Mouse (Mus musculus) forebrain, embryonic 15.5 days (tissue): ENCODE data around the gene Fam53b. TPM values are rescaled to one million over a fixed set of nuclear protein-coding genes. Genes with fewer than 3 reads are reported as not detected.

Source experiments
- ATAC-seq: fragments of 200-750 bp; cut with Nextera tagmentation; replicated peaks from 2 replicates; pipeline ENCODE4 v1.8.0; 2017; ENCODE audit warnings: mild to moderate bottlenecking, moderate TSS enrichment, moderate library complexity
- H3K27ac ChIP-seq: fragments of 300-500 bp; sonication (generic); replicated peaks from 2 replicates; pipeline ENCODE4 v1.5.1; 2015; ENCODE audit warnings: mild to moderate bottlenecking, inconsistent platforms
- H3K27me3 ChIP-seq: fragments of 300-500 bp; sonication (generic); 2 replicates; pipeline ENCODE4 v1.6.1; 2015; ENCODE audit warnings: inconsistent platforms
- H3K36me3 ChIP-seq: fragments of 300-500 bp; sonication (generic); 2 replicates; pipeline ENCODE4 v1.6.1; 2015; ENCODE audit warnings: mild to moderate bottlenecking, inconsistent platforms
- H3K4me1 ChIP-seq: fragments of 300-500 bp; sonication (generic); 2 replicates; pipeline ENCODE4 v1.6.1; 2015; ENCODE audit warnings: inconsistent platforms
- H3K4me2 ChIP-seq: fragments of 300-500 bp; sonication (generic); replicated peaks from 2 replicates; pipeline ENCODE4 v1.6.1; 2015; ENCODE audit warnings: mild to moderate bottlenecking, inconsistent platforms
- H3K4me3 ChIP-seq: fragments of 300-500 bp; sonication (generic); 2 replicates; pipeline ENCODE4 v1.5.1; 2015; ENCODE audit warnings: mild to moderate bottlenecking, inconsistent platforms
- H3K9ac ChIP-seq: fragments of 300-500 bp; sonication (generic); replicated peaks from 2 replicates; pipeline ENCODE4 v1.6.1; 2015; ENCODE audit warnings: mild to moderate bottlenecking, inconsistent platforms
- H3K9me3 ChIP-seq: fragments of 300-500 bp; sonication (generic); 2 replicates; pipeline ENCODE4 v1.6.1; 2016; ENCODE audit warnings: inconsistent platforms
- WGBS: fragments of 180-500 bp; shearing (Covaris S2); methylation state at CpG from one replicate; pipeline ENCODE4 v1.1.7; 2015; ENCODE audit warnings: mixed read lengths; 5-methylcytosine and 5-hydroxymethylcytosine counted together
- polyA plus RNA-seq: library from polyadenylated mRNA; unstranded; fragments of >200 nt; fragmentation: Nextera tagmentation; extraction: Ambion mirVana; gene quantifications from 2 replicates; pipeline ENCODE4 v1.2.1, GENCODE M21; 2015

Gene Fam53b
- polyA plus RNA-seq, 1 experiment from 2014 or later = 27.8 TPM

DNA sequence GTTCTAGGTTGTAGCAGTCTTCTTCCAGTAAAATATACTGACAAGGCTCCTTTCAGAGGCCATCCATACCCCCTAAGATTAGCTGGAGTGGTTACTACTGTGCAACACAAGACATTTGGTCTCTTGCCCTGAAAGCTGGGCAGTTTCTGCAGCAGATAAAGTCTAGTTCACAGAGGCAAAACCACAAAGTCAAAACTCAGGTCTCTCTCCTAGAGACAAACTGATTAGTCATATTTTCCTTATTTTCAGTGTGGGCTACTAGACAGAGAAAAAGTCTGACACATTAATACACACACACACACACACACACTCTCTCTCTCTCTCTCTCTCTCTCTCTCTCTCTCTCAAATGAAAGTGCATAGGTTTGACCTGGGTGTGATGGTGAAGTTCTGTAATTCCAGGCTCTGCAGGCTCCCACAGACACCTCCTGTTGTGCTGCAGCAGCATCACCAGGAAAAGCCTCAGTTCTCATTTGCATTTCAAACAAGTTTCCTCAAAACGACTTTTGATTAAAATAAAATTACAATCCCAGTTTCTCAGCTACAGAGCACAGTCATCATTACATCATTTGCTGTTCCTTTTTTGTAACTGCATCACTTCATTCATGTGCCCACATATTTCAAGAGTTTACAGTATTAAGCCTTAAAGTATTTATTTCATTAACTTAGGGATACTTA, 10.8 kb upstream of the Fam53b start:
- Histone ChIP-seq H3K27me3 (no peaks in the 10 kb centered on the region), H3K4me3 (no peak overlapping the region), H3K9me3 (no peaks in the 10 kb centered on the region), H3K9ac (no peak overlapping the region), H3K36me3 (peaks cover 25% of the 10 kb centered on the region), H3K27ac (0 out of 2 replicates have a peak overlapping the region, but pooled peaks have one; percentile 8), H3K4me2 (no peak overlapping the region), H3K4me1 (peaks cover 10% of the 10 kb centered on the region)
- ATAC-seq = no peak
- WGBS = 4% methylated on average over 1 of the region's 1 CpGs

DNA sequence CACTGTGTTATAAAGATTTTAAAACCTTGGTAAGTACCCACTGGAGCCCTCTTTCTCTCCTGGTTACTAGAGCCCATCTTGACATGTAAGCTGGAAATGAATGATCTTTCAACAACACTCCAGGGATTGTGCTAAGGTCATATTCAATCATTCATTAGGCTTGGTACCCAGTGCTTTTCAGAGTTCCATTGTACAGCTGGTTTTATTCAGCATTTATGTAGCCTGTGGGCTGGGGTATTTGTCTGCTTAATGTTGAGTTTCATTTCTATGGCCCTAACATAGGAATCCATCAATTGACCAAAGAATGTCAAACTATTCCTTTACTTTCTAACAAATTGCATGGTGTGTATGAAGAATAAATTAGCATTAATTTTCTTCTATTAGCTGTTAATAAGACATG, 10.1 kb upstream of the Fam53b start:
- H3K27ac ChIP-seq = peak overlapping the region; percentile 19; the same call in 1 of the 2 replicates
- H3K4me2 ChIP-seq = no peak overlapping the region
- no peak overlapping the region for H3K9ac ChIP-seq
- no peak for ATAC-seq
- no peaks in the 10 kb centered on the region for H3K27me3 ChIP-seq
- H3K4me3 ChIP-seq = no peak overlapping the region
- peaks cover 25% of the 10 kb centered on the region for H3K36me3 ChIP-seq
- peaks cover 10% of the 10 kb centered on the region for H3K4me1 ChIP-seq
- H3K9me3 ChIP-seq = no peaks in the 10 kb centered on the region

DNA sequence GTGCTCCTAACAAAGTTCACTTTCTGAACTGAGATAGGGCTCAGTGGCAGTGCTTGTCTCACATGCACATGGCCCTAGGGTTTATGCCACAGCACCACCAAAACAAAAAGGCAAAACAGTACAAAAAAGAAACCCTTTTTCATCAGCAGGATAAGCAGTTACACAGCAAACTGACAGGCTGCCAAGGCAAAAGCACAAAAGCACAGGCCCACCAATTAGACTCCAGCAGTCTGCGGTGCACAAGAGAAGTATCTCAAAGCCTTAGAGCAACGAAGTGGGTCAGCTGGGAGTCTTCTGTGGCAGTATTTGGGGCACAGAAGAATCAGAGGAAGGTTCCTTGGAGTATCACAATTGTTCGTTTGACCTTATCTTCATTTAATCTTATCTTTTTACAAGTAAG, 7.0 kb upstream of the Fam53b start:
- Histone ChIP-seq H3K9ac (no peak overlapping the region), H3K36me3 (peaks cover 8% of the 10 kb centered on the region), H3K4me3 (no peak overlapping the region), H3K9me3 (no peaks in the 10 kb centered on the region), H3K27ac (peak overlapping the region; percentile 38; the same call in 1 of the 2 replicates), H3K27me3 (no peaks in the 10 kb centered on the region), H3K4me2 (no peak overlapping the region), H3K4me1 (peaks cover 19% of the 10 kb centered on the region)
- ATAC-seq = peak; percentile 43; the same call in 1 of the 2 replicates
- 24% methylated on average over 3 of the region's 3 CpGs for WGBS

DNA sequence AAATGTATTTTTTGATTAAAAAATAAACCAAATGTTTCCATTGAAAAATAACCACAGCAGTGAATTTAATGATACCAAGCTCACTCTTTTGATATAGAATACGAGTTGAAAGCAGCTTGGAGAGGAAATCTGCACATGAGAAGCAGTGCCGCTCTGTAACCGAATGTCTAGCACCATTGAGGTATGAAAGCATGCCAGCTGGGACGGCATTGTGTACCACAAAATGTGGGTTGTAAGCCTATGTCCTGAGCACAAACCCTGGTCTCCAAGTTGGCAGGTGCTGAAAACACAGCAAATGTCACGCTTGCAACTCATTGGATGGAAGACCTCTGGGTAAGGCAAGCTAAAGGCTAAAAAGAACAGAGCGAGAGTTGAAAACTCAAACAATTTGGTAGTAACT, 3.4 kb upstream of the Fam53b start:
- H3K4me1 ChIP-seq = peaks cover 29% of the 10 kb centered on the region
- H3K9ac ChIP-seq = no peak overlapping the region
- no peaks in the 10 kb centered on the region for H3K9me3 ChIP-seq
- H3K27me3 ChIP-seq = no peaks in the 10 kb centered on the region
- no peaks in the 10 kb centered on the region for H3K36me3 ChIP-seq
- 42% methylated on average over 6 of the region's 6 CpGs for WGBS
- no peak overlapping the region for H3K4me2 ChIP-seq
- peak overlapping the region; percentile 62; the same call in 1 of the 2 replicates for H3K27ac ChIP-seq
- no peak overlapping the region for H3K4me3 ChIP-seq
- ATAC-seq = no peak

GRCm38 (mm10) chr7:132816528-132816927, 2.8 kb upstream of the Fam53b start:
- ATAC-seq = no peak
- Histone ChIP-seq H3K9ac (no peak overlapping the region), H3K27ac (no peak overlapping the region), H3K9me3 (no peaks in the 10 kb centered on the region), H3K4me2 (no peak overlapping the region), H3K36me3 (no peaks in the 10 kb centered on the region), H3K27me3 (no peaks in the 10 kb centered on the region), H3K4me3 (no peak overlapping the region), H3K4me1 (peaks cover 34% of the 10 kb centered on the region)
- WGBS = 29% methylated on average over 2 of the region's 2 CpGs

DNA sequence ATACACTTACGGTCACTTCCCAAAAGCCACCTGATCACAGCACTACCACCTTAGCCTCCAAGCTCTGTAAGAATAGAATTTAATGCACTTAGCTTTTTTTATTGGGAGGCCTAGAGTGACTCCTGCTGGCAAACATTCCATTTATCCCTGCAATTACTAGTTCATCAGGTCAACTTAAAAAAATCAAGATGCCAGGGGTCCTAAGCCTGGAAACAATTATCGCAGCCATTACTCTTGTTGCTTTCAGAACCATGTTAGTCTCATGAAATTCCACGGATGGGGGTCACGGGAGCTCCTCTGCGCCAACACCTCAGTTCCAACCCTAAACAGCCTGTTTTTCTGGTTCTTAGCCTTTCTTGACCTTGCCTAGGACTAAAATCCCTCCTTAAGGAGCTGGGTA, 1.4 kb upstream of the Fam53b start:
- Histone ChIP-seq H3K36me3 (no peaks in the 10 kb centered on the region), H3K4me3 (no peak overlapping the region), H3K4me1 (peaks cover 45% of the 10 kb centered on the region), H3K27ac (no peak overlapping the region), H3K4me2 (no peak overlapping the region), H3K9ac (no peak overlapping the region), H3K9me3 (no peaks in the 10 kb centered on the region), H3K27me3 (no peaks in the 10 kb centered on the region)
- WGBS = 77% methylated on average over 5 of the region's 5 CpGs
- ATAC-seq = no peak

- H3K27me3 ChIP-seq = no peaks in the 10 kb centered on the region
- WGBS = 1% methylated on average over 7 of the region's 7 CpGs
- H3K4me1 ChIP-seq = peaks cover 55% of the 10 kb centered on the region
- no peak for ATAC-seq
- no peaks in the 10 kb centered on the region for H3K36me3 ChIP-seq
- H3K27ac ChIP-seq = peak overlapping the region; percentile 92
- H3K4me3 ChIP-seq = peak overlapping the region; percentile 80
- H3K9me3 ChIP-seq = no peaks in the 10 kb centered on the region
- peak overlapping the region; percentile 76 for H3K4me2 ChIP-seq
- peak overlapping the region; percentile 80 for H3K9ac ChIP-seq
These were observed 384 bp upstream of the Fam53b start for GRCm38 (mm10) chr7:132814089-132814450.

DNA sequence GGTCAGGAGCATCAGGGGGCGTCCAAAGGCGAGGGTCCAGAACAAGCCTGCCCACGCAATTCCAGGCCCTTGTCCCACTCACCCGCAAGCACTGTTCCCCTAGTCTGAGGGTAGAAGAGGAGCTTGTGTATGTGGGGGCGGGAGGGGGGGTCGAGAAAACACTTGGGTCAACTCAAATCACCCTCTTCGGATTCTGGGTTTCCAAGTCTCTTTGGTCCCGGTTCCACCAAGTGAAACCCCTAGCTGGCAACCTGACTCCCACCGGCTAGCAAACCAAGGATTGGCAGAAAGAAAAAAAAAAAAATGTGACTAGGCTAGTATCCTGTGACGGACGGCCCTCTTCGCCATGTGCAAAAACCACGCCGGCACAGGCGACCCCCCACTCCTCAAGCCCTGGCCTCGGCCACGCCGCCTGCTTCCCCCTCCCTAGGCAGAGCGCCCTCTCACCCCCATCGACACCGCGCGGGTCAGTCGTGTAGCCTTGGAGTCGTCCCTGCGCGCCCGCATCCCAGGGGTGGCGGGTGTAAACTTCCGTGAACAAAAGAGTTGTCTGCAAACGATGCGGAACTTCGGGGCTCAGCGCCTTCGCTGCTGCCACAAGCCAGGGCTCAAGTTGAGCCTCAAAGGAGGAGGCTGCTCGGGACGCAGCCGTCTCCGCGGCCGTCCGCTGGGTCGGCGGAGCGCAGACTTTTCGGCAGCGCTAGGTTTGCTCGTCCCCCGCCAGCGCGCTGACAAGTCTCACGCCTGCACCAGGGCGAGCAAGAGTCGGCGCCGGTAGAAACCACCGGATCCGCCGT, 869 bp downstream of the Fam53b start:
- peak overlapping the region; percentile 76 for H3K4me2 ChIP-seq
- no peaks in the 10 kb centered on the region for H3K27me3 ChIP-seq
- peaks cover 68% of the 10 kb centered on the region for H3K4me1 ChIP-seq
- ATAC-seq = peak; percentile 14
- peak overlapping the region; percentile 80 for H3K4me3 ChIP-seq
- peak overlapping the region; percentile 80 for H3K9ac ChIP-seq
- under 1% methylated on average over 59 of the region's 59 CpGs for WGBS
- H3K9me3 ChIP-seq = no peaks in the 10 kb centered on the region
- peak overlapping the region; percentile 92 for H3K27ac ChIP-seq
- H3K36me3 ChIP-seq = no peaks in the 10 kb centered on the region

DNA sequence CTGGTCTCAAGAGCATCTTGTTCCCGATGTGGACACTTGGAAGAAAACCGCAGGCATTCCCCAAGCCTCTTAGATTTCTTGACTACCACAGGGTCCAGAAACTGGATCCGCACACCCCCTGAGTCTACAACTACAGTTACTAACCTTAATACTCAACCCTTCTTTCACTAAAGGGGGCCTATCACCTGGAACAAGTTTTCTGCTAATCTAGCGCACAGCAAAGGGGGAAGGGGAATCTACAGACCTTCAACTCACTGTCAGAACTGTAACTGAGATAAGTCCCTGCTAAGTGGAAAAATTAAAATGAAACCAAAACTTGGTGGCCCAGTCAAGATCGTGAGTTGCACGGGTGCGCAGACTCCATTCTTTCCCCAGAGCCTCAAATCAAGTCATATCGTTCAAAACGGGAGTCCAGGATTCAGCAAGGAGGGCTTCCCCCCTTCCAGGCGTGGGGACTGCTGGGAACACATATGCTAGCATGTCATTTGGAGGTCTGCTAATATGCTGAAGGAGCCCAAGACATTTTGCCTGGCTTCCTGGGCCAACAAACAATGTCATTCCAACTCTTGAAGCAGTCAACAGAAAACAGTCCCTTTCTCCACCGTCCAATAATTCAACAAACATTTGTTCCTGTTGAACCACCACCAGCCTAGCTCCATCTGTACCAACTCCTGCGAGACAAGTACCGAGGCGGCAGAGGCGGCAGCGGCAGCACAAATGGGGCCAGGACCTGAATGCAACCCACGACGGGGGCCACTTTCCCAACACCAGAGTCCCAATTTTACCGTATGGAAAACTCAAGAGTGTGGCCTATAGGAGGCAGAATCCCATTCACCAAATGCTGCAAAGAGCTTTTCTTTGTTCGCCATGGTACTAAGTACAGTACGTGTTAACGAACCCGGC, 1.7 kb downstream of the Fam53b start:
- peak overlapping the region; percentile 76 for H3K4me2 ChIP-seq
- WGBS = 9% methylated on average over 23 of the region's 23 CpGs
- H3K4me1 ChIP-seq = peaks cover 74% of the 10 kb centered on the region
- no peaks in the 10 kb centered on the region for H3K36me3 ChIP-seq
- peak overlapping the region; percentile 80 for H3K4me3 ChIP-seq
- no peaks in the 10 kb centered on the region for H3K9me3 ChIP-seq
- peak overlapping the region; percentile 80 for H3K9ac ChIP-seq
- no peaks in the 10 kb centered on the region for H3K27me3 ChIP-seq
- ATAC-seq = no peak
- peak overlapping the region; percentile 92 for H3K27ac ChIP-seq

GRCm38 (mm10) chr7:132810879-132811278, 2.8 kb downstream of the Fam53b start:
- peaks cover 79% of the 10 kb centered on the region for H3K4me1 ChIP-seq
- 0 out of 2 replicates have a peak overlapping the region, but pooled peaks have one; percentile 2 for H3K9ac ChIP-seq
- H3K27ac ChIP-seq = peak overlapping the region; percentile 88

GRCm38 (mm10) chr7:132810368-132810767, 3.3 kb downstream of the Fam53b start:
- Histone ChIP-seq H3K4me2 (peak overlapping the region; percentile 76), H3K27me3 (no peaks in the 10 kb centered on the region), H3K36me3 (no peaks in the 10 kb centered on the region), H3K27ac (peak overlapping the region; percentile 88), H3K9me3 (no peaks in the 10 kb centered on the region), H3K9ac (peak overlapping the region; percentile 2; the same call in 1 of the 2 replicates), H3K4me1 (peaks cover 83% of the 10 kb centered on the region), H3K4me3 (0 out of 2 replicates have a peak overlapping the region, but pooled peaks have one; percentile 4)
- ATAC-seq = peak; percentile 46
- WGBS = 10% methylated on average over 6 of the region's 6 CpGs

More at GRCm38 (mm10) chr7:132810879-132811278, 2.8 kb downstream of the Fam53b start:
- Histone ChIP-seq H3K4me3 (0 out of 2 replicates have a peak overlapping the region, but pooled peaks have one; percentile 80), H3K4me2 (peak overlapping the region; percentile 76), H3K36me3 (no peaks in the 10 kb centered on the region), H3K9me3 (no peaks in the 10 kb centered on the region), H3K27me3 (no peaks in the 10 kb centered on the region)
- WGBS = 45% methylated on average over 1 of the region's 1 CpGs
- ATAC-seq = peak; percentile 39; the same call in 1 of the 2 replicates
